Mouse (Mus musculus) hindbrain, embryonic 12.5 days (tissue): Measurements from ENCODE around the gene Rgs6. TPM values are rescaled to one million over a fixed set of nuclear protein-coding genes. Genes with fewer than 3 reads are reported as not detected.

ENCODE experiments used
- ATAC-seq: fragments of 200-750 bp; cut with Nextera tagmentation; 2 replicates; pipeline ENCODE4 v1.8.0; 2017; ENCODE audit warnings: moderate TSS enrichment; ENCODE audit not compliant: low FRiP score
- H3K27ac ChIP-seq: fragments of 300-500 bp; sonication (generic); 2 replicates; pipeline ENCODE4 v1.5.1; 2016; ENCODE audit warnings: mild to moderate bottlenecking
- H3K27me3 ChIP-seq: fragments of 300-500 bp; sonication (generic); 2 replicates; pipeline ENCODE4 v1.6.1; 2016; ENCODE audit warnings: mild to moderate bottlenecking
- H3K36me3 ChIP-seq: fragments of 300-500 bp; sonication (generic); 2 replicates; pipeline ENCODE4 v1.6.1; 2016; ENCODE audit warnings: mild to moderate bottlenecking
- H3K4me1 ChIP-seq: fragments of 300-500 bp; sonication (generic); 2 replicates; pipeline ENCODE4 v1.6.1; 2016
- H3K4me2 ChIP-seq: fragments of 300-500 bp; sonication (generic); replicated peaks from 2 replicates; pipeline ENCODE4 v1.6.1; 2016; ENCODE audit warnings: mild to moderate bottlenecking
- H3K4me3 ChIP-seq: fragments of 300-500 bp; sonication (generic); 2 replicates; pipeline ENCODE4 v1.5.1; 2016; ENCODE audit warnings: mild to moderate bottlenecking
- H3K9ac ChIP-seq: fragments of 300-500 bp; sonication (generic); 2 replicates; pipeline ENCODE4 v1.6.1; 2016; ENCODE audit warnings: mild to moderate bottlenecking, moderate library complexity
- H3K9me3 ChIP-seq: fragments of 300-500 bp; sonication (generic); replicated peaks from 2 replicates; pipeline ENCODE4 v1.6.1; 2016; ENCODE audit warnings: mild to moderate bottlenecking
- WGBS: fragments of 180-500 bp; shearing (Covaris S2); methylation state at CpG from one replicate; pipeline ENCODE4 v1.1.7; 2016; 5-methylcytosine and 5-hydroxymethylcytosine counted together
- polyA plus RNA-seq: library from polyadenylated mRNA; unstranded; fragments of >200 nt; fragmentation: Nextera tagmentation; extraction: Ambion mirVana; gene quantifications from 2 replicates; pipeline ENCODE4 v1.2.1, GENCODE M21; 2016

Gene Rgs6
- polyA plus RNA-seq, 1 experiment from 2014 or later, result 2.4 TPM

DNA sequence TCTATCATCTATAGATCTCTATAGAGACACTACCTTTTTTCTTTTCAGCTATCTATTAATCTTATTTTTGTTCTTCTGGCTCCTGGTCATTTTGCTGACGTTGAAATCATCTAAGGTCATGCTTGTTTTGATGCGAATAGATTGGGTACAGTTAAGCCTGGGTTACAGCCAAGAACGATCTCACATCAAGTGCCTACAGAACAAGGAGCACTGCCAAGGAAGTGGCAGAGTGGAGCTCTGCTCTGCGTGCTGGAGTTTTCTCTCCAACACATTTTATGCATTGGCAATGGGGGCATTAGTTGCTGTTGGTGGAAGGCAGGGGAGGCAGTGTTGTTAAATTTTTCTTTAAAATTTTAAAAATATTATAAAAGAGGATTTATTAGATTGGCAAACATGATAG, 138.2 kb downstream of the Rgs6 start:
- 89% methylated on average over 4 of the region's 4 CpGs for WGBS
- no peaks in the 10 kb centered on the region for H3K27me3 ChIP-seq
- H3K27ac ChIP-seq, result no peak overlapping the region

DNA sequence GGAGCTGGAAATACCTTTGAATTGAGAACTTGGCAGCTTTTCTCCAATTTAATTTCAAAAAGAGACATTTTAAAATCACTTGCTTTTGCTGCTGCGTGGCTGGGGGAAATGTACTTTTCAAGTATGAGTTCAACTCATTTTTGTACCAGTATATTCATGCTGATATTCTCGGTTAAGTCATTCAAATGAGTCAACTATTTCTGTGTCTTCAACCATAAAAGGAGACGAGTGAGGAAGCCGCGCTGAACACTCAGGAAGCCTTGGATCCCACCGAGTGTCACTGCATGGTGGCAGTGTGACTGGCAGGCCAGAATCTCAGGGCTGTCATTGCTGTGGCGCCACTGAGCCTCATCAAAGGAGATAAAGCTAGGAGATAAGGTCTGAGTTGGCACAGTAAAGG, 143.5 kb downstream of the Rgs6 start:
- no peaks in the 10 kb centered on the region for H3K27me3 ChIP-seq
- H3K4me1 ChIP-seq, result no peaks in the 10 kb centered on the region
- WGBS, result 73% methylated on average over 7 of the region's 7 CpGs
- H3K36me3 ChIP-seq, result no peaks in the 10 kb centered on the region
- no peak overlapping the region for H3K27ac ChIP-seq
- no peak overlapping the region for H3K4me3 ChIP-seq
- no peak overlapping the region for H3K9ac ChIP-seq
- H3K4me2 ChIP-seq, result no peak overlapping the region
- H3K9me3 ChIP-seq, result no peaks in the 10 kb centered on the region
- ATAC-seq, result no peak

More for the DNA sequence above, 138.2 kb downstream of the Rgs6 start:
- no peaks in the 10 kb centered on the region for H3K4me1 ChIP-seq
- no peaks in the 10 kb centered on the region for H3K36me3 ChIP-seq
- H3K9me3 ChIP-seq, result no peaks in the 10 kb centered on the region
- no peak overlapping the region for H3K4me3 ChIP-seq
- H3K9ac ChIP-seq, result no peak overlapping the region
- H3K4me2 ChIP-seq, result no peak overlapping the region
- no peak for ATAC-seq

DNA sequence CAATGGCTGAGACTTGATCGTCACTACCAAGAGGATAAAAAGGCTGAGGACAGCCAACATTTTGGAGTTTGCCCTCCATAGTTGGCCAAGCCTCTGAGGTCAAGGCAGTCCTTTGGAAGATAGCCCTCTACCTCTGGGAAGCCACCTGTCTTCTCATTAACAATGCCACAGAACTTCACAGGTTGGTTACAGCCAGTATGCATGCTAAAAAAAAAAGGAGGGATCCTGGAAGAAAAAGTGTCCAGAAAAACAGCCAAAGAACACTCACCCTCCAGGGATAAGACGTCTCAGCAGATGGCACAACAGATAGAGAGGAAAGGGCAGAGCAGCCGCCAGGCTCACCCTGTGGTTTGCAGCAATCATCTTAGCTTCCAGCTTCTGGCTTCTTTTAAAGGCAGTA, 154.9 kb downstream of the Rgs6 start:
- no peak for ATAC-seq
- Histone ChIP-seq H3K36me3 (no peaks in the 10 kb centered on the region), H3K9me3 (no peaks in the 10 kb centered on the region), H3K27me3 (no peaks in the 10 kb centered on the region), H3K4me2 (no peak overlapping the region), H3K4me1 (no peaks in the 10 kb centered on the region), H3K4me3 (no peak overlapping the region), H3K9ac (no peak overlapping the region), H3K27ac (no peak overlapping the region)
- WGBS, result 83% methylated on average over 3 of the region's 3 CpGs

DNA sequence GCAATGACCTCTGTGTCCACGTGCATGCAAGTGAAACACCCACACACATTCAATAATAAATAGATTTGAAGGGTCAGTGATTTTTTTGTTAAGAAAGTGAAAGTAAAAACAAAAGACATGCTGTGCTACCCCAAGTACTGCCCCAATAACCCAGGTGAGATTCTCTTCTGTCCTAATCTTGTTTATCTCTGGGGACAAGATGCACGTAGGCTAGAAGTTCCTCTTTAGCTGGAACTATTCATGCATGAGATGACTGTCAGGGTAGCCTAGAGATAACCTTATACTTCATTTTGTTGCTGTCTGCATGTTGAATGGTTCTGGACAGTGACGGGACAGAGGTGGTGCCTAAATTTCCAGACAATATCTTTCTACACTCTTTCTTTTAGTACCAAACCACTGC, 155.9 kb downstream of the Rgs6 start:
- Histone ChIP-seq H3K4me1 (no peaks in the 10 kb centered on the region), H3K36me3 (no peaks in the 10 kb centered on the region), H3K27me3 (no peaks in the 10 kb centered on the region), H3K9me3 (no peaks in the 10 kb centered on the region), H3K4me2 (no peak overlapping the region), H3K27ac (no peak overlapping the region), H3K9ac (no peak overlapping the region), H3K4me3 (no peak overlapping the region)
- no peak for ATAC-seq
- 47% methylated on average over 3 of the region's 3 CpGs for WGBS

DNA sequence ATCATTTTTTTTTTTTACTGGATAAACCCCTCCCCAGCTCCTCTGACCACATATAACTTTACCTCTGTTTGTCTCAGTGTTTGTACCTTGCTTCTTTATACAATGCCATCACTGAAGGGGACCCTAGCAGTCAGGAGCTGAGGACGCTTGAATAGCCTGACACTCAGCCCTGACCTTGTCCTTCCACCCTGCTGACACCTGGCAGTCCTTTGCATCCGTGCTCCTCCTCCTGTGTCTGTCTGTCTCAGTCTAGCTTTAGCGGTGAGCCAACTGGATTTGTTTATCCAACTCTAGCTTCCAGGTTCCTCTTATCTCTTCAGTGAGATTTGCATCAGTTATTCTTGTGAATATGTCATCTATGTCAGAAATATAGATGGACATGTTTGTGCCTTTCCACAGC, 156.7 kb downstream of the Rgs6 start:
- Histone ChIP-seq H3K4me2 (no peak overlapping the region), H3K4me1 (no peaks in the 10 kb centered on the region), H3K27me3 (no peaks in the 10 kb centered on the region), H3K27ac (no peak overlapping the region), H3K9me3 (no peaks in the 10 kb centered on the region), H3K36me3 (no peaks in the 10 kb centered on the region), H3K4me3 (no peak overlapping the region), H3K9ac (no peak overlapping the region)
- no peak for ATAC-seq
- WGBS, result 37% methylated on average over 3 of the region's 3 CpGs

DNA sequence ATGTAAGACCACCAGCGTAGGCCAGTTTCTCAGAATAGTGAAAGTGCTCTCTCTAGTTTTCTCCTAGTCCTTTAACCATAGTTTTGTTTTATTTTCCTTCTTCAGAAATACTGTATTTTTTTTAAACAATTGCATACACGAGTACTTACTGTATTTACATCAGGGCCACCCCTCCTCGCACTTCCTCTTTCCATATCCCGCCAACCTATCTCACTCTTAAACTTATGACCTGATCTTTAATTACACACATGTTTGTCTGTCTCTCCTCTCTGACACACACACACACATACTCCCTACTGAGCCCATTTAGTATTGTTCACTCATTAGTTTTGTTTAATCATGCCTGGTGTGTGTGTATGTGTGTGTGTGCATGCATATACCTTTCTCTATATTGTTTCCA, 159.0 kb downstream of the Rgs6 start:
- no peak for ATAC-seq
- H3K27me3 ChIP-seq, result no peaks in the 10 kb centered on the region
- WGBS, result 92% methylated on average over 4 of the region's 4 CpGs
- no peak overlapping the region for H3K4me2 ChIP-seq
- no peak overlapping the region for H3K9ac ChIP-seq
- no peaks in the 10 kb centered on the region for H3K9me3 ChIP-seq
- H3K36me3 ChIP-seq, result no peaks in the 10 kb centered on the region
- no peak overlapping the region for H3K27ac ChIP-seq
- H3K4me1 ChIP-seq, result no peaks in the 10 kb centered on the region
- H3K4me3 ChIP-seq, result no peak overlapping the region

DNA sequence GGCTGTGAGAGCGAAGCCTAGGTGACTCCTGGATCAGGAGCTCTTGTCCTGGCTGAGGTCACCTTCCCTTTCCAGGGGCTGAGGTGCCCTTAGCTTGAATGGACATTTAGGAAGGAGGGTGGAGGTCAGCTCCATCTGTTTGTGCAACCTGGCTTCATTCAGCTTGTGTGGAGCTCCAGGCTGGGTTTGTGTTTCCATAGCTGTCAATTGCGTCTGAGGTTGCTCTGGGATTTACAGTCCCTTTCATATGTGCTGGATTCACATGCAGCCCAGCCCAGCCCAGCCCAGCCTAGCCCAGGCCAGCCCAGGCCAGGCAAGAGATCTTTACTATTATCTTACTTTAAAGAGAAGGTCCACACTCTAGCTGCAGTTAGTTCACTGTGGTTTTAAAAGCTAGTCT, 163.8 kb downstream of the Rgs6 start:
- Histone ChIP-seq H3K36me3 (no peaks in the 10 kb centered on the region), H3K27ac (no peak overlapping the region), H3K4me3 (no peak overlapping the region), H3K9me3 (no peaks in the 10 kb centered on the region), H3K4me2 (no peak overlapping the region), H3K9ac (no peak overlapping the region), H3K27me3 (no peaks in the 10 kb centered on the region), H3K4me1 (no peaks in the 10 kb centered on the region)
- WGBS, result 68% methylated on average over 2 of the region's 2 CpGs
- no peak for ATAC-seq

DNA sequence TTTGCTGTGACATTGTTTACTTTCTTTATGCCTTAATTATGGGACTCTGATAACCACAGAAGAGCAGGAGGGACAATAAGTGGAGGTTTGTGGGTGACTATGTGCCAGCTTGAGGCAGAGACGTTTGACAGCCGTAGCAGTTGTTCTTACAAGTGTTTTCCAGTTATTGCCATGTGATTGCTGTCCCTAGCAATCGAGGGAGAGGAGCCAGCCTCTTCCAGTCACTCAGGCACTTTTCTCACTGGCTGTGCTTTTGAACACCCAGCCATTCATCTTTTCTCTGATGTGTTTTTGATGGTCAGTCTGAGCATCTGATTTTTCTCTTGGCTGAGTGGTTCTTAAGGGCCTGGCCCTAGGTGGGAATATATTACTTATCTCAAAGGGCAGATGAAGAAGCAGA, 166.4 kb downstream of the Rgs6 start:
- H3K4me3 ChIP-seq, result no peak overlapping the region
- WGBS, result 70% methylated on average over 3 of the region's 3 CpGs
- H3K36me3 ChIP-seq, result no peaks in the 10 kb centered on the region
- H3K9me3 ChIP-seq, result no peaks in the 10 kb centered on the region
- no peaks in the 10 kb centered on the region for H3K4me1 ChIP-seq
- no peak overlapping the region for H3K9ac ChIP-seq
- ATAC-seq, result no peak
- no peak overlapping the region for H3K27ac ChIP-seq
- no peaks in the 10 kb centered on the region for H3K27me3 ChIP-seq
- H3K4me2 ChIP-seq, result no peak overlapping the region

DNA sequence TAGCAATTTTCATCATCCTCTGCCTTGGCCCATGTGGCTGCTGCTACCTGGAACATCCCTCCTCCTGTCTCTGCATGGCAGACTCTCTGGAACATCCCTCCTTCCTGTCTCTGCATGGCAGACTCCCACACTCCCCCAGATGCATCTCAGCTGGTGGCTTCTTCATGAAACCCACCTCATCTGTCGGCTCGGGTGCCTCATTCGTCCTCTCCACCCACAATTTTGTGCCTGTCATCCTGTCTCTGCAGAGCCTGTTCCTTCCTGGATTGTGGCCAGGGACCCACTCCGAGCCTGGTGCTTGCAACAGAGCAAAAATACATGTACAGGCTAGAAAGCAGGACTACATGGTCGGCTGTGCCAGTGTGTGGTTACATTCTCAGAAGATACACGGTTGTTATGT, 168.7 kb downstream of the Rgs6 start:
- H3K27me3 ChIP-seq, result no peaks in the 10 kb centered on the region
- no peak overlapping the region for H3K27ac ChIP-seq
- no peak overlapping the region for H3K4me3 ChIP-seq
- no peak for ATAC-seq
- H3K9me3 ChIP-seq, result no peaks in the 10 kb centered on the region
- no peaks in the 10 kb centered on the region for H3K36me3 ChIP-seq
- no peak overlapping the region for H3K4me2 ChIP-seq
- WGBS, result 80% methylated on average over 6 of the region's 6 CpGs
- no peak overlapping the region for H3K9ac ChIP-seq
- H3K4me1 ChIP-seq, result no peaks in the 10 kb centered on the region

DNA sequence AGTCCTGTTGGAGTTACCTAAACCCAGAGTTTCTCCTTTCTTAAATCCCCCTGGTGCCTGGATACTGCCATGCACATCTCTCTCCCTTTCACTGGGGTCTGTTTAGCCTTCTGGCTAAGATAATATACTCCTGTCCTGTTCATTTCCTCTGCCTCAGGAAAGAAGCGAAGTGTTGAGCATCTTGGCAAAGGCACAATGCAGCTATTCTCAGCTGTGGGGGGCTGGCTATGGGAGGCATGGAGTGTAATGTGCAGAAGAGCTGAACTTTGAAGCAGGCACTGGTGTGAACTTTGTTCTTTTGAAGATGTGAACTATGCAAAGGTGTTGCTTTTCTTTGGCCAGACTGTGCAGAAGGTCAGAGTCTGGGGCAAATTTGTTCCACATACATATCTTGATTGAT, 169.3 kb downstream of the Rgs6 start:
- H3K9me3 ChIP-seq, result no peaks in the 10 kb centered on the region
- no peaks in the 10 kb centered on the region for H3K4me1 ChIP-seq

DNA sequence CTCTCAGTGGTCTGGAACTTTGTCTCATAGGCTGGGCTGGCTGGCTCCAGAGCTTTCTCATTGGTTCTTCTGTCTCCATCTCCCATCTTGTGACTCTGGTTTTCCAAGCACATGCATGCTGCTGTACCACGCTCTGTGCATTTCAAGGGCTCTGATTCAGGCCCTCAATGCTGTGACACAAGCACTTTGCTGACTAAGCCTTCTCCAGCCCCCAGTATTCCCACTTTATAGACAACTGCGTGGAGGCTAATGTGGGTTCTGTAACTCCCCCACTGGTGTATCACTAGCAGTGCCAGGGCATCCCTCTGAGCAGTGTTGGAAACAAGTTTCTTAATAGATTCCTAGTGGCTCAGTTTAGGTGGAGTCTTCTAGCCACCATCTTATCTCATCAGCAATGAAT, 174.0 kb downstream of the Rgs6 start:
- Histone ChIP-seq H3K9me3 (no peaks in the 10 kb centered on the region), H3K4me1 (no peaks in the 10 kb centered on the region), H3K4me3 (no peak overlapping the region), H3K4me2 (no peak overlapping the region), H3K36me3 (no peaks in the 10 kb centered on the region), H3K9ac (no peak overlapping the region), H3K27me3 (no peaks in the 10 kb centered on the region), H3K27ac (no peak overlapping the region)
- no peak for ATAC-seq
- WGBS, result 91% methylated on average over 2 of the region's 2 CpGs

More for the DNA sequence above, 169.3 kb downstream of the Rgs6 start:
- no peak for ATAC-seq
- no peaks in the 10 kb centered on the region for H3K27me3 ChIP-seq
- H3K27ac ChIP-seq, result no peak overlapping the region
- H3K4me2 ChIP-seq, result no peak overlapping the region
- H3K4me3 ChIP-seq, result no peak overlapping the region
- WGBS, result 76% methylated on average over 1 of the region's 1 CpGs
- no peaks in the 10 kb centered on the region for H3K36me3 ChIP-seq
- H3K9ac ChIP-seq, result no peak overlapping the region

DNA sequence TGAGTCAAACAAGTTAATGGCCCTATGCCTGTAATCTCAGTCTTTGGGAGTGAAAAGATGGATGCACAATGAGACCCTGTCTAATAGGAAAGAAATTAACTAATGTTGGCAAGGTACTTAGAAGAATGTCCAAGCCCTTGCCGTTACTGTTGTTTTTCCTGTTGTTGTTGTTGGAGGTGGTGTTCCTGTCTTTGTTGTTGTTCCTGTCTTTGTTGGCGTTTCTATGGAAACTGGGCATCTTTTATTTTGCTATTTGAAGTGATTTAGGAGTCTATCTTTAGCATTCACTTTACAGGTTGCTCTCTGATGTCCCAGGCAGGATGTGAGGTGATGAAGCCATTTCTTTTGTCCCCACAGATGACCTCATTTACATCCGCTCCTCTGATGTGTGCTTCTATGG, 180.6 kb downstream of the Rgs6 start:
- Histone ChIP-seq H3K4me2 (no peak overlapping the region), H3K4me3 (no peak overlapping the region), H3K4me1 (no peaks in the 10 kb centered on the region), H3K9me3 (no peaks in the 10 kb centered on the region), H3K9ac (no peak overlapping the region), H3K27ac (no peak overlapping the region), H3K27me3 (no peaks in the 10 kb centered on the region), H3K36me3 (no peaks in the 10 kb centered on the region)
- WGBS, result 73% methylated on average over 3 of the region's 3 CpGs
- no peak for ATAC-seq

DNA sequence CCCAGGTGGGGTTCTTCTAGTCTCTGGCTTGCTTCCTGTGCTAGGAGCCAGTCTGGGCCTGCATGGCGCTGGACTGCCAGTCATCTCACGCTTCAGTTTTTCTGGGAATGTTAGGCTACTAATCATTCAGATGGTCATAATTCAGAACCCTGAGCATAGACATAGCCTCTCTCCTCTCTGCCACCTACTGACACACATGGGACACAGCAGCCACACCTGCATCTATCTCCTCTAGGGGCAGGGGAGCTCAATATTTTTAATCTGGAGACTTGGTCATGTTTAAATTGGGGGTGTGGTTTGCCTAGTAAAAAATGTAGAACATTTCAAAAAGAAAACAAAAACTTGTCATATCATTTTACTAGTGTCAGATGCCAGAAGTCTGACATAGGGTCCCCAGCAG, 184.1 kb downstream of the Rgs6 start:
- H3K9me3 ChIP-seq, result no peaks in the 10 kb centered on the region
- no peak for ATAC-seq
- no peaks in the 10 kb centered on the region for H3K36me3 ChIP-seq
- no peak overlapping the region for H3K27ac ChIP-seq
- no peak overlapping the region for H3K4me3 ChIP-seq
- no peaks in the 10 kb centered on the region for H3K4me1 ChIP-seq
- H3K4me2 ChIP-seq, result no peak overlapping the region
- 94% methylated on average over 2 of the region's 2 CpGs for WGBS
- H3K9ac ChIP-seq, result no peak overlapping the region
- no peaks in the 10 kb centered on the region for H3K27me3 ChIP-seq

DNA sequence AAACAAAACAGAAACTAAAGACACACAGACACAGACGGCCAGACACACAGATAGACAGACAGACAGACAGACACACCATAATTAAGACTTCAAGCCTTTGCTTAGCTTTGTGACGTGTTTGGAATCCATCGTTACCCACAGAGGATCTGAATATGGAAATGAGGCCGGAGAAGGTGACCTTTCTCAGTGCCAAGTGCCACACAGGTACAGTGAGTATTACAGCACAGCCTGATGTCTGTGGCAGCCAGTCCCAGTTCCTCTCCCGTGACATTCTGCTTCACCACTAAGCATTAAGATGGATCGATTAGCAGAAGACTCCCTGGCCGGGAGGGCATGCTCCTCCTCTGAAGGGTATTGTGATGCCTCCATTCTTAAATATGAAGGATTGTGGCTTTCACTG, 186.5 kb downstream of the Rgs6 start:
- H3K36me3 ChIP-seq, result no peaks in the 10 kb centered on the region
- H3K27ac ChIP-seq, result no peak overlapping the region
- H3K9ac ChIP-seq, result no peak overlapping the region
- no peaks in the 10 kb centered on the region for H3K4me1 ChIP-seq
- H3K27me3 ChIP-seq, result no peaks in the 10 kb centered on the region
- H3K4me3 ChIP-seq, result no peak overlapping the region
- H3K9me3 ChIP-seq, result no peaks in the 10 kb centered on the region
- WGBS, result 82% methylated on average over 7 of the region's 7 CpGs
- no peak overlapping the region for H3K4me2 ChIP-seq
- ATAC-seq, result no peak
